Mouse (Mus musculus) G1E (cell line): ENCODE data around the gene Cd274. TPM values are rescaled to one million over a fixed set of nuclear protein-coding genes. Genes with fewer than 3 reads are reported as not detected.

ENCODE experiments used
- ATAC-seq: 2 replicates; pipeline ENCODE4 v1.8.0; 2016; ENCODE audit warnings: mild to moderate bottlenecking; ENCODE audit not compliant: insufficient number of reproducible peaks, poor library complexity, low FRiP score, severe bottlenecking; ENCODE audit errors: extremely low read depth
- DNase-seq: peaks from one replicate; pipeline ENCODE4 v3.0.0; 2012; ENCODE audit warnings: low spot score
- H3K27me3 ChIP-seq: 2 replicates; pipeline ENCODE4 v1.6.1; 2012; ENCODE audit warnings: mild to moderate bottlenecking, low read length, inconsistent platforms; ENCODE audit not compliant: insufficient read depth
- H3K36me3 ChIP-seq: replicated peaks from 2 replicates; pipeline ENCODE3; 2012; ENCODE audit warnings: mild to moderate bottlenecking, inconsistent platforms
- H3K4me1 ChIP-seq: 2 replicates; pipeline ENCODE4 v1.6.1; 2012; ENCODE audit warnings: low read depth, low read length, inconsistent platforms, mixed read lengths; ENCODE audit not compliant: insufficient read depth
- H3K4me3 ChIP-seq: 2 replicates; pipeline ENCODE4 v1.5.1; 2012; ENCODE audit warnings: low read depth, mild to moderate bottlenecking, inconsistent platforms, low read length, moderate library complexity, mixed read lengths
- H3K9me3 ChIP-seq: replicated peaks from 2 replicates; pipeline ENCODE4 v1.6.1; 2012; ENCODE audit warnings: inconsistent platforms
- CTCF ChIP-seq: IDR thresholded peaks from 2 replicates; pipeline ENCODE4 v1.5.1; 2012; ENCODE audit warnings: low read depth, low read length, inconsistent platforms, mixed read lengths
- GATA1 ChIP-seq: IDR thresholded peaks from 2 replicates; pipeline ENCODE4 v1.6.1; 2012; ENCODE audit warnings: borderline replicate concordance, low read length, inconsistent platforms, mixed read lengths
- GATA2 ChIP-seq: IDR thresholded peaks from 2 replicates; pipeline ENCODE4 v1.6.1; 2012; ENCODE audit warnings: low read depth, low read length, inconsistent platforms, borderline replicate concordance
- POLR2AphosphoS5 ChIP-seq: IDR thresholded peaks from 2 replicates; pipeline ENCODE4 v1.6.1; 2012; ENCODE audit warnings: low read depth, low read length, inconsistent platforms; ENCODE audit not compliant: insufficient replicate concordance
- TAL1 ChIP-seq: conservative IDR thresholded peaks from 2 replicates; pipeline ENCODE4 v1.6.1; 2012; ENCODE audit warnings: low read depth, low read length, inconsistent platforms, mixed read lengths
- polyA plus RNA-seq: library from polyadenylated mRNA; stranded (reverse); fragments of >175 nt; gene quantifications from 2 replicates; pipeline ENCODE4 v1.2.3, GENCODE M21; 2012
- total RNA-seq, 2 experiments: library from RNA; stranded (forward) in 1 of 2; stranded (reverse) in 1 of 2; fragments of 200-1000 nt in 1 of 2; fragments of >200 nt in 1 of 2; fragmentation: Nextera tagmentation in 1 of 2; gene quantifications; 2 replicates each; pipeline ENCODE4 v1.2.3; 2014 to 2017

Gene Cd274
- total and polyA plus RNA-seq, 3 experiments: 0.56 to 40.8 (median 15.1) TPM

DNA sequence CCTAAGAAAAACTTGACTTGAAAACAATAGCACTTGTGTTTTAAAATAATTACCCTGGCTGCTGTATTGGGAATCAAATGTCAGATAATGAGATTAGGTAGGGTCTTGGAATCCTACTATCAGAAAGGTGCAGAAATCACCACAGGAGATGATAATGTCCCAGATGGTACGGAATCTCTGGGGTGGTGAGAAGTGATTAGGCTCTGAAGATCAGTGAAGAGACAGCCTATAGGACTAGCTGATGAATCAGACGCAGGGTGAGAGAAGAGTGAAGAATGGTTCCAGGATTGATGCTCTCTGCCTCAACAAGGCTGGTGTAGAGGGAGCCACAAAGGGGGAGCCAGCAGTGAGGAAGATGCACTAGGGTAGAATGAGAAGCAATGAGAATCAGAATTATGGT is 49.9 kb downstream of the Cd274 start:
- Histone ChIP-seq H3K4me1 (peaks cover 61% of the 10 kb centered on the region), H3K4me3 (no peak overlapping the region)
- peak; percentile 47 for ATAC-seq

DNA sequence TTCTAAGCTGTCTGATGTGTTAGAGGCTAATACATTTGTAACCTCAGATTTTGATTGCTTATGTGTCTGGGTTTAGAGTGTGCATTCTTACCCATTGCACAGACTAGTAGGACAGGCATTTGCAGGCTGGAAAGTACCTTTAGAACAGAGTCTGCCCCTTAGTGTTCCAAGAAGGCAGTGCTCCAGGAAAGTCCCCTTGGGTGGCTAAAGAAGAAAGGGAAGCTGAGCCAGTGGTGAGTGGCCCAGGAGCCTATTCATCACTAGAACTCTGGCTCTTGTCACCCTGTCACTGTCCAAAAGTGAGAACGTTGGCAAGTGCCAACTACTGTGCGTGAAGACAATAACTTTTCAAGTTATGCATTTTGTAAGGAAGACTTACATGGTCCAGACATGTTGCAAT is 50.6 kb downstream of the Cd274 start:
- Histone ChIP-seq H3K4me1 (peaks cover 66% of the 10 kb centered on the region), H3K4me3 (no peak overlapping the region)

More for the DNA sequence above, 49.9 kb downstream of the Cd274 start:
- DNase-seq: no peak
- TF ChIP-seq CTCF (no peak), TAL1 (peak; percentile 59), GATA1 (no peak)
- H3K27me3 ChIP-seq: no peaks in the 10 kb centered on the region
- no peaks in the 10 kb centered on the region for H3K9me3 ChIP-seq
- H3K36me3 ChIP-seq: no peaks in the 10 kb centered on the region

GRCm38 (mm10) chr19:29418661-29419115 is 51.4 kb downstream of the Cd274 start:
- Histone ChIP-seq H3K36me3 (no peaks in the 10 kb centered on the region), H3K9me3 (no peaks in the 10 kb centered on the region), H3K4me1 (peaks cover 71% of the 10 kb centered on the region), H3K27me3 (no peaks in the 10 kb centered on the region), H3K4me3 (no peak overlapping the region; the same call in 1 of the 2 replicates)
- DNase-seq (no peak), ATAC-seq (peak; percentile 71)
- TF ChIP-seq GATA1 (no peak), CTCF (no peak), POLR2AphosphoS5 (no peak), TAL1 (no peak), GATA2 (no peak)

More for the DNA sequence above, 50.6 kb downstream of the Cd274 start:
- DNase-seq (no peak), ATAC-seq (no peak)
- no peaks in the 10 kb centered on the region for H3K9me3 ChIP-seq
- no peak for TF ChIP-seq POLR2AphosphoS5
- H3K36me3 ChIP-seq: no peaks in the 10 kb centered on the region
- H3K27me3 ChIP-seq: no peaks in the 10 kb centered on the region

DNA sequence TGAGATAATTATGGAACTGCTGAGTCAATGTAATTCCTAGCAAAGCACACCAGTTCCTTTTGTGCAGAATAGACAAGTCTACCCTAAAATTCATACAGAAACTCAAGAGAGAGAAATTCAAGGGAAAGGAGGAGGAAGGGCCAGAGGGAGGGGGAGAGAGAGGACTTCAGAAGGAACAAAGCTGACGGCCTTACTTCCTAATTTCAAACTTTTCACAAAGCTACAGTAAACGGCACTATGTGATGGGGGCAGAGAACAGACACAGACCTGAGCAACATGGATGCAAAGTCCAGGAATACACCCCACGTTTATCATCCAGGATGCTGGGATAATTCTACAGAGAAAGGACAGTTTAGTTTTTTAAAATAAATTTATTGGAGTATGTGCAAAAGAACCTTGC is 52.3 kb downstream of the Cd274 start:
- Histone ChIP-seq H3K4me3 (no peak overlapping the region), H3K9me3 (no peaks in the 10 kb centered on the region), H3K4me1 (peaks cover 69% of the 10 kb centered on the region), H3K27me3 (no peaks in the 10 kb centered on the region), H3K36me3 (no peaks in the 10 kb centered on the region)
- no peak for TF ChIP-seq CTCF
- TF ChIP-seq GATA1: no peak
- no peak for TF ChIP-seq TAL1
- TF ChIP-seq POLR2AphosphoS5: no peak
- no peak for TF ChIP-seq GATA2
- ATAC-seq: no peak
- DNase-seq: no peak

DNA sequence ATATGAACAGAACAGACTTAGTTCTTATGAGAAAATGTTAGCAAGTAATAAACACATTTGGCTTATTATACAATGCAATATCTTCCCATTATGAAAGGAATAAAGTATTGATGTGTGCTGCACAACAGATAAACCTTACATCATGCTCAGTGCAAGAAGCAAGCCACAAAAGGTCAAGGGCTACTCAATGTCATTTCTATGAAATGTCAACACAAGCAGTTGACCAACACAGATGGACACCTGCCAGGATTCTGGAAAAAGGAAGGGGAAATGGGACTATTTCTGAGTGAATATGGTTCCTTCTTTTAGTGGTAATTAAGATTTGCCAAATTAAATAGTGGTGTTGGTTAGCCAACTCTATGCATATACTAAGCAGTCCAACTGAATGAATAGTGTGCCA is 52.7 kb downstream of the Cd274 start:
- Histone ChIP-seq H3K9me3 (no peaks in the 10 kb centered on the region), H3K4me3 (no peak overlapping the region), H3K4me1 (peaks cover 64% of the 10 kb centered on the region), H3K27me3 (no peaks in the 10 kb centered on the region), H3K36me3 (no peaks in the 10 kb centered on the region)
- TF ChIP-seq TAL1 (no peak), GATA2 (no peak), CTCF (no peak), POLR2AphosphoS5 (no peak), GATA1 (no peak)
- no peak for DNase-seq
- ATAC-seq: no peak

- H3K4me1 ChIP-seq: peaks cover 60% of the 10 kb centered on the region
- H3K4me3 ChIP-seq: no peak overlapping the region
- no peak for DNase-seq
- no peaks in the 10 kb centered on the region for H3K36me3 ChIP-seq
- H3K9me3 ChIP-seq: no peaks in the 10 kb centered on the region
- no peaks in the 10 kb centered on the region for H3K27me3 ChIP-seq
- no peak for ATAC-seq
- TF ChIP-seq TAL1 (no peak), GATA1 (no peak), GATA2 (no peak), CTCF (no peak), POLR2AphosphoS5 (no peak)
Observed at GRCm38 (mm10) chr19:29420397-29420796, 53.1 kb downstream of the Cd274 start.
